Mouse (Mus musculus) thymus, adult 2 months (tissue): ENCODE measurements around the gene Abcf2.

Experiments
- CTCF ChIP-seq: fragments of 200-500 bp; IDR thresholded peaks from 2 replicates; pipeline ENCODE4 v1.5.1; 2012; ENCODE audit warnings: mild to moderate bottlenecking, control low read depth, low read length, moderate library complexity, borderline replicate concordance; ENCODE audit not compliant: control insufficient read depth, poor library complexity, insufficient read depth; ENCODE audit errors: extremely low read depth
- POLR2A ChIP-seq: fragments of 200-500 bp; IDR thresholded peaks from 2 replicates; pipeline ENCODE4 v1.6.1; 2012; ENCODE audit warnings: mild to moderate bottlenecking, low read length, control low read depth, moderate library complexity; ENCODE audit not compliant: control insufficient read depth, poor library complexity, insufficient read depth; ENCODE audit errors: extremely low read depth

DNA sequence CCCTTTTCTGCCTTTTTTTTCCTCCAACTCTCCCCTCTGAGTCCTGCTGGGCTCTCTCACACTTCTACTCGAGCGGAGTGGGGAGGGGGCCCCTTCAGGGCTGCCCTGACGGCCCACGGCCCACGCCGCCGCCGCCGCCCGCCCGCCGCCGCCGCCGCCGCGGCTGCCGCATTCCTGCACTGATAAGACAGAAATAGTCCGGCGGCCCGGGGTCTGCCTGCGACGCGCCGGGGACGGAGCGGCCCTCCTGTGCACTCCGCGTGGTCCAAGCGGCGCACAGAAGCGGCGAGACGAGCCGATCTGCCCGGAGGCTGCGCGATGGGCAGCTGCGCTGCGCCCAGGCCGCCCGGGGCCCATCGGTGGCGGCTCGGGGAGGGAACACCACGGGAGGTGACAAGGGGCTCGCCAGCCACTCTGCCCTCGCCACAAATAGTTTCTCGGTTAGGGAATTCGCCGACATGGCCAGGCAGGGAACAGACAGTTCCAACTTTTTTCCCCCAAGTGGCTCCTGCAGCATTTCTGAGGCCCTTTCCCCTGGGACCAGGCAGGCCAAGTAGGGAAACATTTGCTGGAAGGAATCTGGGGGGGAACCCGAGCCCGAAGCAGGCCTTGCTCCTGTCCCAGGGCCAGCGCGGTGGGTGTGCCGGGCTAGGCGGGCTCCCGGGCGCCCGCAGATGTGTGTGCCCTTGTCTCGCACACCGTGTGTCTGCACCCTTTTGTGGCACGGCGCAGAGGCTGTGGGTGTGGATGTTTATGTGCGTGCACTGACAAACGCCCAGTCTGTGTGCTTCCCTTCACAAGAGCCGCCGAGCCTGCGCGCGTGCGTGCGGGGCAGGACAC is 24.9 kb upstream of the Abcf2 start:
- no peak for TF ChIP-seq CTCF
- TF ChIP-seq POLR2A: no peak
